Mouse (Mus musculus) heart, adult 2 months (tissue): ENCODE results near the gene Dscaml1. TPM values are rescaled to one million over a fixed set of nuclear protein-coding genes. Genes with fewer than 3 reads are reported as not detected.
"Not testable (repeated sequence)": the region's sequence is repeated elsewhere in the genome, so short reads cannot be mapped to it uniquely, and the experiment has no call there.

Experiments used
- DNase-seq, 2 experiments: peaks; one replicate each; pipeline ENCODE4 v3.0.0; 2021
- H3K27ac ChIP-seq: fragments of 200-600 bp; 2 replicates; pipeline ENCODE4 v1.8.1; 2022
- H3K27me3 ChIP-seq: fragments of 200-500 bp; 2 replicates; pipeline ENCODE4 v1.6.1; 2012; ENCODE audit warnings: mild to moderate bottlenecking, low read length, inconsistent platforms, mixed read lengths; ENCODE audit not compliant: control insufficient read depth, insufficient read depth
- H3K36me3 ChIP-seq: fragments of 200-500 bp; 2 replicates; pipeline ENCODE4 v1.6.1; 2012; ENCODE audit warnings: low read length, inconsistent platforms; ENCODE audit not compliant: control insufficient read depth, insufficient read depth
- H3K4me1 ChIP-seq: fragments of 200-500 bp; 2 replicates; pipeline ENCODE4 v1.6.1; 2011; ENCODE audit warnings: low read length; ENCODE audit not compliant: control insufficient read depth, insufficient read depth
- H3K4me3 ChIP-seq: fragments of 200-600 bp; 2 replicates; pipeline ENCODE4 v1.8.1; 2022
- H3K79me2 ChIP-seq: fragments of 200-500 bp; replicated peaks from 2 replicates; pipeline ENCODE4 v1.6.1; 2012; ENCODE audit warnings: mild to moderate bottlenecking, inconsistent platforms, low read length, moderate library complexity, mixed read lengths; ENCODE audit not compliant: control insufficient read depth, insufficient read depth
- H3K9ac ChIP-seq: fragments of 200-500 bp; 2 replicates; pipeline ENCODE4 v1.6.1; 2012; ENCODE audit warnings: low read depth, mild to moderate bottlenecking, control low read depth, inconsistent platforms, low read length, mixed read lengths
- CTCF ChIP-seq: fragments of 200-600 bp; IDR thresholded peaks from 2 replicates; pipeline ENCODE4 v1.8.1; 2022; ENCODE audit warnings: antibody characterized with exemption, mild to moderate bottlenecking, moderate library complexity
- EP300 ChIP-seq: fragments of 200-500 bp; IDR thresholded peaks from 2 replicates; pipeline ENCODE4 v1.6.1; 2011; ENCODE audit warnings: low read depth, low read length, control low read depth; ENCODE audit not compliant: insufficient read depth
- POLR2A ChIP-seq: fragments of 200-500 bp; IDR thresholded peaks from 2 replicates; pipeline ENCODE4 v1.6.1; 2011; ENCODE audit warnings: mild to moderate bottlenecking, low read depth, low read length, control low read depth; ENCODE audit not compliant: insufficient read depth
- WGBS: fragments of 180-500 bp; shearing (Covaris S2); methylation state at CpG from one replicate; pipeline ENCODE4 v1.1.7; 2018; 5-methylcytosine and 5-hydroxymethylcytosine counted together
- intact Hi-C: fragments of 180-260 bp; cut with DNase I; formaldehyde crosslinking; loops from one replicate; pipeline ENCODE4 v1.15.1; 2025
- polyA plus RNA-seq: library from polyadenylated mRNA; depleted of rRNA; stranded (reverse); fragments of >200 nt; gene quantifications from 2 replicates; pipeline ENCODE4 v1.2.3, GENCODE M21; 2012
- total RNA-seq, 2 experiments: library from RNA; stranded (reverse); gene quantifications; 2 replicates each; pipeline ENCODE4 v1.2.3; 2021

Dscaml1 gene
- total and polyA plus RNA-seq, 3 experiments = 0.14 TPM; not detected in 2

DNA sequence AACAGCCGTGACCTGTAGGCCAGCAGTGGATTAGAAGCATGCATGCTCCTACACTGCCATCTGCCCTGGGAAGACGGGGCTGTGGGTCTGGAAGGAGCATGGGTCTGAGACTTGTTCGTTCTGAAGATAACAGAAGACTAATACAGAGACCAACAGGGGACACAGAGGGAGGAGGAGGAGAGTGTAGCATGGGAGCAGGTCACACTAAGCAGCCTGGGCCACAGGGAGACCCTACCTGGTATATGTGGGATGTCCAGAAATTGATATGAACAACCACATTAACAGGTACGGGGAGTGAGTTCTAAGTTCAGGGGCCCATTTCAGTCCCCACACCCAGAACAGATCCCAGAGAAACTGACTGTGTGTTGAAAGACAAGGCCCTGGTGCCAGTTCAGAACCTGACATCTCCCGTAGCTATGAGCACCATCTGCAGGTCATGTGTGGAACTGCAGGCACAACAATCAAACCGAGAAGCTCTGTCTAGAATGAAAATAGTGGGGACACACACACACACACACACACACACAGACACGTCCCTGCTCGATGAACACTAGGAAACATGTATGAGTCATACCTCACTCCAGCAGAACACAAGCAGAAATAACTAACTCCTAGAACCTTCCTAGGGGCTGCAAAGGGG is 328.1 kb downstream of the Dscaml1 start:
- no peak overlapping the region for H3K27ac ChIP-seq
- TF ChIP-seq EP300 (peak; percentile 48; the same call in 1 of the 2 replicates), CTCF (peak; percentile 79), POLR2A (no peak)
- H3K9ac ChIP-seq = no peak overlapping the region
- 38% methylated on average over 8 of the region's 8 CpGs for WGBS
- no peak overlapping the region for H3K4me3 ChIP-seq
- no peaks in the 10 kb centered on the region for H3K36me3 ChIP-seq
- H3K79me2 ChIP-seq = no peaks in the 10 kb centered on the region
- H3K4me1 ChIP-seq = no peaks in the 10 kb centered on the region
- no peaks in the 10 kb centered on the region for H3K27me3 ChIP-seq
- DNase-seq = peak; percentile 38 to 66
- intact Hi-C loops = loop anchor here (1.0 to 5.0 kb wide), 2 partner anchors 162 to 338 kb away; no protein-coding TSS in a partner anchor

DNA sequence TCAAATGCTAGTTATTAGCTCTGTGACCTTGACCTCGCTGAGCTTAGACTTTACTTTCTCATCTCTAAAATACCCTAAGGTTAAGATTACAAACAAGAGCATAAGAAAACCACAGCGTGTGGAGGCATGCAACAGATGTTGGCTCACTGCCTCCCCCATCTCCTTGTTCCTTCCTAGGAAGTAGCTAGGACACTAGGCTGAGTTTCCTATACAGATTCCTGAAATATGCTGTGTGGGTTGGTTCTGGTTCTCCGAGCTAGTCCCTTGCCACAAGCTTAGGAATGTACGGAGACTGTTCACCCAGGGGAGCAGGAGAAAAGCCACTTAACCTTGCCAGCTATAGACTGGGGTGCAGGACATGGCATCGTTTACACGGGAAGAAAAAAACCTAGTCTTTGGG is 339.8 kb downstream of the Dscaml1 start:
- H3K4me3 ChIP-seq = no peak overlapping the region
- no peak overlapping the region for H3K27ac ChIP-seq
- DNase-seq = no peak
- no peaks in the 10 kb centered on the region for H3K27me3 ChIP-seq
- no peaks in the 10 kb centered on the region for H3K4me1 ChIP-seq
- no peaks in the 10 kb centered on the region for H3K36me3 ChIP-seq
- no peaks in the 10 kb centered on the region for H3K79me2 ChIP-seq
- intact Hi-C loops = no loop called here
- no peak for TF ChIP-seq EP300
- TF ChIP-seq POLR2A = no peak
- no peak for TF ChIP-seq CTCF
- no peak overlapping the region for H3K9ac ChIP-seq
- 64% methylated on average over 6 of the region's 6 CpGs for WGBS

DNA sequence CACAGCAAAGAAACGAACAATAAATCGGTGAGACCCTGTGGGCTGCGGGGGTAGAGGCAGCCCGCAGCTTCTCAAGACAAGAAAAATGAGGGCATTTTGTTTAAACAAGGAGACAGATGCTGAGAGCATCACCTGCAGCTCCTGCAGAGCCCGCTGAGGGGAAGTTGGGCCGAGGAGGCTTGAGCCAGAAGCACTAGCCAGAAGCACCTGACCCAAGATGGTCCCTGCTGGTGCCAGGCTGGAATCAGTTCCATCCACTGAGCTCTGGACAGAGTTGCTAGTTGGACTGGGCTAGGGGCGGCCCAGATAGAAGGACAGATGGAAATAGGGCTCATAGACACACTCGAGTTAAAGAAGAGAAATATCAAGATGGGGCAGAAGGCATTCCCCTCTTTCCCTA is 340.7 kb downstream of the Dscaml1 start:
- WGBS = 92% methylated on average over 8 of the region's 8 CpGs
- Histone ChIP-seq H3K4me1 (no peaks in the 10 kb centered on the region), H3K4me3 (no peak overlapping the region), H3K27ac (no peak overlapping the region), H3K79me2 (no peaks in the 10 kb centered on the region), H3K27me3 (no peaks in the 10 kb centered on the region), H3K36me3 (no peaks in the 10 kb centered on the region), H3K9ac (no peak overlapping the region)
- no peak for TF ChIP-seq EP300
- no peak for TF ChIP-seq CTCF
- no peak for TF ChIP-seq POLR2A
- intact Hi-C loops = no loop called here
- DNase-seq = no peak

DNA sequence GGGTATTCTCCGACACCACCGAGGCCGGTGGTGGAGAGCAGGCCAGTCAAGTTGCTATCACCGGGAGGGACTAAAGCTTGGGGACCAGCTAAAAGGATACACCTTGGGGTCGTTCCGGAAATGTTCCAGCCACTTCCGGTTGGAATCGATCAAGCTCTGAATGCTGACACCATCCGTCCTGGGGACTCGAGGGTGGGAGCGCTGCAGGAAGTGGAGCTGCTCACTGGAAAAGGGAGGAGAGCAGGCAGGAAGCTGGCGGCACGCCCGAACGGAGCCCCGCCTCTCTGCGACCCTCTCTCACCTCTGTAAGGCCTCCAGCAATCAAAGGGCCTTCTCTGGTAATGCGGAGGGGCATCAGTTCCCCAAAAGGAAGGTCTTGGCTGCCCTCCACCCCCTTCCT is 342.0 kb downstream of the Dscaml1 start:
- Histone ChIP-seq H3K4me3 (no peak overlapping the region), H3K27ac (no peak overlapping the region), H3K27me3 (no peaks in the 10 kb centered on the region), H3K4me1 (no peaks in the 10 kb centered on the region), H3K36me3 (no peaks in the 10 kb centered on the region), H3K79me2 (no peaks in the 10 kb centered on the region), H3K9ac (no peak overlapping the region)
- no peak for TF ChIP-seq CTCF
- no peak for TF ChIP-seq POLR2A
- TF ChIP-seq EP300 = no peak
- intact Hi-C loops = no loop called here
- no peak for DNase-seq
- 64% methylated on average over 18 of the region's 18 CpGs for whole genome bisulfite sequencing

DNA sequence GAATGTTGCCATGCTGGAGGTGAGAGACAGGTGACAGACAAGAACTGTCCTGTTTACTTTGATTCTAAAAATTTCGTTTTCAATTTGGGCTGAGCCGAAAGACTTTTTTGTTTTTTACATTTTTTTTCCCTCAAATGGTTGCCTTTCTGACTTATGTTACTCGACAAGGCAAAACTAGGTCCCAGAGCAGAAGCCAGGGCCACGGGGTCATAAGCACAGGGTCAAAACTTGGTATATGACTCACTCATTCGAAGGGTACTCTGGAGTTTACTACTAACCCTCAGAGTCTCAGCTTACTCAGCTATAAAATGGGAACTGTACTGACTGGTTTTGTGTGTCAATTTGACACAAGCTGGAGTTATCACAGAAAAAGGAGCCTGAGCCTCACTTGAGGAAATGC is 343.2 kb downstream of the Dscaml1 start:
- no peaks in the 10 kb centered on the region for H3K4me1 ChIP-seq
- DNase-seq = no peak
- TF ChIP-seq POLR2A (no peak), EP300 (no peak), CTCF (no peak)
- intact Hi-C loops = no loop called here
- WGBS = 82% methylated on average over 5 of the region's 5 CpGs
- no peaks in the 10 kb centered on the region for H3K27me3 ChIP-seq
- no peak overlapping the region for H3K27ac ChIP-seq
- no peaks in the 10 kb centered on the region for H3K79me2 ChIP-seq
- H3K9ac ChIP-seq = no peak overlapping the region
- H3K36me3 ChIP-seq = no peaks in the 10 kb centered on the region
- no peak overlapping the region for H3K4me3 ChIP-seq

DNA sequence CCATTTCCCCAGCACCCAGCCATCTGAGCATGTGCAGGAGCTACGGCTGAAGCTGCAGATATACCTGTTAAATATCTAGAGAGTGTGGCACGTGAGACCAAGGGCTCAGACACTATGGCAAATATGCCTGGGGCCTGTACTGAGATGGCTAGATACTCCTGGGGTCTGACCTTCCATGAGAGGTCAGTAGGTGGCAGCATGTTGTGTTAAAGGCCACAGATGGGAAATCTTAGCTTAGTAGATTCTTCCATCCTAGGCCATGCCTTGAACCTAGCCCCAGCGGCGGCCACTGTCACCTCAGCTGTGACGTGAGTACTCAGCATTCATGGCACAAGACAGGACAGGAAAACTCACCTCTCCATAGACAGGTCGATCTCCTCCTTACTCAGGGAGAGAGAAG is 347.7 kb downstream of the Dscaml1 start:
- Histone ChIP-seq H3K9ac (no peak overlapping the region), H3K4me1 (no peaks in the 10 kb centered on the region), H3K4me3 (no peak overlapping the region), H3K27me3 (no peaks in the 10 kb centered on the region), H3K79me2 (no peaks in the 10 kb centered on the region), H3K36me3 (no peaks in the 10 kb centered on the region), H3K27ac (no peak overlapping the region)
- intact Hi-C loops = no loop called here
- 87% methylated on average over 6 of the region's 6 CpGs for WGBS
- DNase-seq = no peak
- no peak for TF ChIP-seq POLR2A
- TF ChIP-seq CTCF = no peak; the same call in 1 of the 2 replicates
- no peak for TF ChIP-seq EP300

DNA sequence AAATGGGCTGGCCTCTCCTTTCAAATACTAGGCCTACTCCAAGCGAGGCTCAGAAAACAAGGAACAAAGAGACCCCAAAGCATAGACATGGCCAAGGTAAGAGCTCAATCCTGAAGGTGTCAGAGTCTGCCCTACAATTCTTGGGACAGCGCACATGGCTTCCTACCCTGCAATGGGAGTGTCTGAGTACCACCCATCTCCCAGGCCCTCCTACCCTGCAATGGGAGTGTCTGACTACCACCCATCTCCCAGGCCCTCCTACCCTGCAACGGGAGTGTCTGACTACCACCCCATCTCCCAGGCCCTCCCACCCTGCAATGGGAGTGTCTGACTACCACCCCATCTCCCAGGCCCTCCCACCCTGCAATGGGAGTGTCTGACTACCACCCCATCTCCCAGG is 349.7 kb downstream of the Dscaml1 start:
- H3K4me3 ChIP-seq, DNase-seq: not testable (repeated sequence)

More for the DNA sequence above, 349.7 kb downstream of the Dscaml1 start:
- H3K79me2 ChIP-seq, H3K36me3 ChIP-seq, H3K27ac ChIP-seq, H3K27me3 ChIP-seq, intact Hi-C loops, H3K4me1 ChIP-seq, H3K9ac ChIP-seq: not testable (repeated sequence)
- 80% methylated on average over 3 of the region's 3 CpGs for WGBS
